Mouse (Mus musculus): ENCODE results near the gene Hgfac. TPM values are rescaled to one million over a fixed set of nuclear protein-coding genes. Genes with fewer than 3 reads are reported as not detected.

Hgfac gene
- polyA plus RNA-seq, 1 experiment from 2014 or later: 0.48 TPM

Small RNA genes within 50 kb of the gene (microRNA-seq; reads per million reads assigned to microRNA genes)
- gene Mir3097: 2.5 reads per million, percentile 7 among the genes with 10 or more reads in this experiment

Other genes starting within 250 kb of the Hgfac start
- 0.27 TPM in 1 of 2 replicates, not detected in the other for gene Msantd1, start 133.5 kb upstream of the Hgfac start, polyA plus RNA-seq (2015; fragmentation: Nextera tagmentation; extraction: Ambion mirVana)
- gene Rgs12, start 92.1 kb upstream of the Hgfac start, polyA plus RNA-seq (2015; fragmentation: Nextera tagmentation; extraction: Ambion mirVana): 28.7 and 35.0 TPM in 2 replicates
- gene Dok7, start 15.3 kb downstream of the Hgfac start, polyA plus RNA-seq (2015; fragmentation: Nextera tagmentation; extraction: Ambion mirVana): 11.3 and 12.9 TPM in 2 replicates
- 92.4 and 118 TPM in 2 replicates for gene Lrpap1, start 64.3 kb downstream of the Hgfac start, polyA plus RNA-seq (2015; fragmentation: Nextera tagmentation; extraction: Ambion mirVana)
- 0.06 TPM in 1 of 2 replicates, not detected in the other for gene Adra2c, start 236.8 kb downstream of the Hgfac start, polyA plus RNA-seq (2015; fragmentation: Nextera tagmentation; extraction: Ambion mirVana)

All from heart, embryonic 15.5 days (tissue).